Mouse (Mus musculus) neural tube, embryonic 13.5 days (tissue): ENCODE measurements around the gene Rufy1. TPM values are rescaled to one million over a fixed set of nuclear protein-coding genes. Genes with fewer than 3 reads are reported as not detected.
A peak's percentile ranks its signal among the peaks of the same experiment; 100 is the strongest.

Experiments used
- ATAC-seq: fragments of 200-750 bp; cut with Nextera tagmentation; 2 replicates; pipeline ENCODE4 v1.8.0; 2017; ENCODE audit warnings: low read depth, mild to moderate bottlenecking, moderate TSS enrichment, moderate library complexity
- H3K27ac ChIP-seq: fragments of 300-500 bp; sonication (generic); replicated peaks from 2 replicates; pipeline ENCODE4 v1.5.1; 2015; ENCODE audit warnings: moderate library complexity, mild to moderate bottlenecking, inconsistent platforms
- H3K27me3 ChIP-seq: fragments of 300-500 bp; sonication (generic); 2 replicates; pipeline ENCODE4 v1.6.1; 2015; ENCODE audit warnings: mild to moderate bottlenecking, inconsistent platforms
- H3K36me3 ChIP-seq: fragments of 300-500 bp; sonication (generic); 2 replicates; pipeline ENCODE4 v1.6.1; 2015; ENCODE audit warnings: mild to moderate bottlenecking, inconsistent platforms
- H3K4me1 ChIP-seq: fragments of 300-500 bp; sonication (generic); replicated peaks from 2 replicates; pipeline ENCODE4 v1.6.1; 2015; ENCODE audit warnings: inconsistent platforms
- H3K4me2 ChIP-seq: fragments of 300-500 bp; sonication (generic); 2 replicates; pipeline ENCODE4 v1.6.1; 2015; ENCODE audit warnings: inconsistent platforms, mild to moderate bottlenecking, moderate library complexity
- H3K4me3 ChIP-seq: fragments of 300-500 bp; sonication (generic); 2 replicates; pipeline ENCODE4 v1.5.1; 2015; ENCODE audit warnings: mild to moderate bottlenecking, inconsistent platforms
- H3K9ac ChIP-seq: fragments of 300-500 bp; sonication (generic); 2 replicates; pipeline ENCODE4 v1.6.1; 2015; ENCODE audit warnings: moderate library complexity, mild to moderate bottlenecking, inconsistent platforms
- H3K9me3 ChIP-seq: fragments of 300-500 bp; sonication (generic); 2 replicates; pipeline ENCODE4 v1.6.1; 2016; ENCODE audit warnings: inconsistent platforms
- WGBS: fragments of 180-500 bp; shearing (Covaris S2); methylation state at CpG from one replicate; pipeline ENCODE4 v1.1.7; 2015; 5-methylcytosine and 5-hydroxymethylcytosine counted together
- polyA plus RNA-seq: library from polyadenylated mRNA; unstranded; fragments of >200 nt; fragmentation: Nextera tagmentation; extraction: Ambion mirVana; gene quantifications from 2 replicates; pipeline ENCODE4 v1.2.1, GENCODE M21; 2015

The Rufy1 gene
- polyA plus RNA-seq, 1 experiment from 2014 or later: 26.5 TPM

- H3K4me2 ChIP-seq: no peak overlapping the region
- H3K36me3 ChIP-seq: peaks cover 85% of the 10 kb centered on the region
- no peaks in the 10 kb centered on the region for H3K9me3 ChIP-seq
- no peak overlapping the region for H3K4me3 ChIP-seq
- WGBS: 73% methylated on average over 3 of the region's 3 CpGs
- no peaks in the 10 kb centered on the region for H3K27me3 ChIP-seq
- peak overlapping the region; percentile 10; the same call in 1 of the 2 replicates for H3K27ac ChIP-seq
- H3K9ac ChIP-seq: no peak overlapping the region
- no peak for ATAC-seq
- no peaks in the 10 kb centered on the region for H3K4me1 ChIP-seq
Observed at GRCm38 (mm10) chr11:50389011-50389410, 41.9 kb downstream of the Rufy1 start.

- 93% methylated on average over 3 of the region's 3 CpGs for WGBS
- Histone ChIP-seq H3K4me2 (no peak overlapping the region), H3K4me3 (no peak overlapping the region), H3K36me3 (peaks cover 83% of the 10 kb centered on the region), H3K9me3 (no peaks in the 10 kb centered on the region), H3K27ac (no peak overlapping the region), H3K9ac (no peak overlapping the region), H3K27me3 (no peaks in the 10 kb centered on the region), H3K4me1 (no peaks in the 10 kb centered on the region)
- no peak for ATAC-seq
Observed at GRCm38 (mm10) chr11:50388217-50388929, 42.6 kb downstream of the Rufy1 start.

GRCm38 (mm10) chr11:50387697-50388096, 43.2 kb downstream of the Rufy1 start:
- ATAC-seq: no peak
- Histone ChIP-seq H3K36me3 (peaks cover 83% of the 10 kb centered on the region), H3K9me3 (no peaks in the 10 kb centered on the region), H3K27me3 (no peaks in the 10 kb centered on the region), H3K4me1 (peaks cover 1% of the 10 kb centered on the region), H3K27ac (no peak overlapping the region), H3K4me2 (no peak overlapping the region), H3K4me3 (no peak overlapping the region), H3K9ac (no peak overlapping the region)
- 89% methylated on average over 4 of the region's 4 CpGs for WGBS

GRCm38 (mm10) chr11:50387167-50387679, 43.7 kb downstream of the Rufy1 start:
- H3K36me3 ChIP-seq: peaks cover 82% of the 10 kb centered on the region
- no peak overlapping the region for H3K4me2 ChIP-seq
- no peak for ATAC-seq
- no peak overlapping the region for H3K4me3 ChIP-seq
- WGBS: 82% methylated on average over 3 of the region's 3 CpGs
- H3K9ac ChIP-seq: no peak overlapping the region
- H3K27ac ChIP-seq: no peak overlapping the region
- H3K27me3 ChIP-seq: no peaks in the 10 kb centered on the region
- peaks cover 5% of the 10 kb centered on the region for H3K4me1 ChIP-seq
- no peaks in the 10 kb centered on the region for H3K9me3 ChIP-seq

- peak overlapping the region; percentile 28; the same call in 1 of the 2 replicates for H3K9ac ChIP-seq
Observed at GRCm38 (mm10) chr11:50381311-50381710, 49.6 kb downstream of the Rufy1 start.

GRCm38 (mm10) chr11:50379023-50379752, 51.7 kb downstream of the Rufy1 start:
- ATAC-seq: no peak
- Histone ChIP-seq H3K4me1 (peaks cover 40% of the 10 kb centered on the region), H3K9ac (peak overlapping the region; percentile 99), H3K36me3 (peaks cover 29% of the 10 kb centered on the region), H3K9me3 (no peaks in the 10 kb centered on the region), H3K4me2 (peak overlapping the region; percentile 97), H3K4me3 (peak overlapping the region; percentile 97), H3K27ac (no peak overlapping the region), H3K27me3 (no peaks in the 10 kb centered on the region)
- 75% methylated on average over 12 of the region's 12 CpGs for WGBS

More at GRCm38 (mm10) chr11:50381311-50381710, 49.6 kb downstream of the Rufy1 start:
- ATAC-seq: no peak
- Histone ChIP-seq H3K27me3 (no peaks in the 10 kb centered on the region), H3K4me3 (peak overlapping the region; percentile 34), H3K9me3 (no peaks in the 10 kb centered on the region), H3K4me2 (peak overlapping the region; percentile 58), H3K4me1 (peaks cover 35% of the 10 kb centered on the region), H3K27ac (no peak overlapping the region), H3K36me3 (peaks cover 43% of the 10 kb centered on the region)
- WGBS: 29% methylated on average over 4 of the region's 4 CpGs

DNA sequence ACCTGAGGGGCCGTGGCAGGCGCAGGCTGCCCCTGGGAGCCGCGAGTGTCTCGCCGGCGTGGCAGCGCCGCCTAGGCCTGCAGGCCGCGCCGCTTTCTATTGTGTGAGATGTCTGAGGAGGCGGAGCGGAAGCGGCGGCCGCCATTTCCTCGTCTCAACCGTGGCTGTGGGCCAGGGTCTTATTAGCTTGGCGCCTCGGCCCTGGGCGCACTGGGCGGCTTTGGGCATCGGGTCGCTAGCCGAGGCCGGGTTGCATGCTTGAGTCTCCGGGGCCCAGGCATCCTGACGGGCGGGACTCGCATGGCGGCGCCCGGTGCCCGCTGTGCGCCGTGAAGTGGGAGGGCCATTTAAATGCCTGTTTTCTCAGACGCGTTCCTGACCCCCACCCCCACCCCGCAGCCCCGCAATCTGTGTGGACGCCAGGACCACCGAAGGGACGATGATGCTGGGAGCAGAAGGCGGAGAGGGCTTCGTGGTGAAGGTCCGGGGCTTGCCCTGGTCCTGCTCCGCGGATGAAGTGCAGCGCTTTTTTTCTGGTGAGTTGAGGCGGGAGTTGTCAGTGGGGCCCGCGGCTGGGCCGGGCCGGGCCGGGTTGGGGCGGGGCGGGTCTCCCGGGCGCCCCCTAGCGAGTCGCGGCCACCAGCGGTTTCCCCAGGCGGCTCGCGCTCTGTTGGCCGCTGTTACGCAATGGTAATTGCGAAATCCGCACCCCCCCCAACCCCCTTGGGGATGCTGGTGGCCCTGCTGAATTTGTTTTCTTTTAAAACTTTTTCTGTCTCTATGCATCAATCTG, 52.8 kb downstream of the Rufy1 start:
- Histone ChIP-seq H3K9me3 (no peaks in the 10 kb centered on the region), H3K4me2 (peak overlapping the region; percentile 97), H3K4me1 (peaks cover 40% of the 10 kb centered on the region), H3K36me3 (peaks cover 22% of the 10 kb centered on the region), H3K4me3 (peak overlapping the region; percentile 97), H3K27me3 (no peaks in the 10 kb centered on the region), H3K9ac (peak overlapping the region; percentile 99), H3K27ac (peak overlapping the region; percentile 99)
- peak; percentile 86 for ATAC-seq
- WGBS: under 1% methylated on average over 64 of the region's 71 CpGs

DNA sequence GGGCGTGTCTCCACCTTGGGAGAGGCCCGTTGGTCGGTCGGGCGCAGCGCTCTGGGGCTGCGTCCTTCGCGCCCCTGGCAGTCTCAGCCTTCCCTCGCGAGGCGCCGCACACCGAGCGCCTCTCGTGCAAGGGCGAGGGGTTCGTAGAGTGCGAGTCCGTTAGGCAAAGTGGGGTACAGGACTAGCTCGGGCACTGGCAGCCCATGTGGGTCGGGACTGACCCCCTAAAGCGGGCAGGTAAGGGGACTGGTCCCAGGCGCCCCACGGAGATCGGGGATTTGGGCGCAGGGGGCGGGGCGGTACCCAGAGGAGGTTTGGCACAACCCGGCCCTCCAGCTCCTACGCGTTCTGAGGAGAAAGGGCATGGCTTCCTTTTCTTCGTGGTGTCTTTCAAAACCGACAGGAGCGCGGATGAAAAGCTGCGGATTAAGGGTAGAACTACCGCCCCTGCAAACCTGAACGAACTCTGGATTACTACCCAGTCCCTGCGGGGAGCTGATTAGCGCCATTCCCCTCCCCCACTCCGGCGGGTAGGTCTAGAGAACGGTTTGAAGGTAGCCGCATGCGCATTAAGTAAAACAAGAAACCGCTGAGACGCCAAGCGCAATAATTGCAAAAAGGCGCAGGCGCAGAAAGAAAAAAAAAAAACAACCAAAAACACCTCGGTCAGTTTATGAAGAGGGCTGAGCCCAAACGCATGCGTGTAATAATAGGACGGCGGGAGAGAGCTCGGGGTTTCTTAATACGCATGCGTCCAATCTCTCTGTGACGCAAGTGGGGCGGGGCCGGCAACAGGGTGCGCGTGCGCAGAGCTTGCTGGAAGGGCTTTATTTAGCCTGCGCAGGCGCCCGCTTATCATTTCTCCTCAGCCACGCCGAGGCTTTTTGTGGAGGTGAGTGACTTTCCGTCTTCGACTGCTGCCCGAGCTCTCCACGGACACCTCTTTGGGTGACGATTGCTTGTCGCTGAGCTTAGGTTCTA, 53.7 kb downstream of the Rufy1 start, which contains the start of gene Hnrnph1:
Gene Hnrnph1 (plus strand): TSS at position 80 of the 981 bp plus-strand sequence.
- ATAC-seq: peak; percentile 95
- H3K9ac ChIP-seq: peak within 1 kb of the TSS; percentile 99
- peak within 1 kb of the TSS; percentile 99 for H3K27ac ChIP-seq
- H3K4me1 ChIP-seq: peaks cover 34% of the 10 kb centered on the region
- no peaks in the 10 kb centered on the region for H3K9me3 ChIP-seq
- no peaks in the 10 kb centered on the region for H3K27me3 ChIP-seq
- H3K4me2 ChIP-seq: peak within 1 kb of the TSS; percentile 97
- peaks cover 14% of the 10 kb centered on the region for H3K36me3 ChIP-seq
- peak within 1 kb of the TSS; percentile 97 for H3K4me3 ChIP-seq
- under 1% methylated on average over 74 of the region's 76 CpGs for WGBS

DNA sequence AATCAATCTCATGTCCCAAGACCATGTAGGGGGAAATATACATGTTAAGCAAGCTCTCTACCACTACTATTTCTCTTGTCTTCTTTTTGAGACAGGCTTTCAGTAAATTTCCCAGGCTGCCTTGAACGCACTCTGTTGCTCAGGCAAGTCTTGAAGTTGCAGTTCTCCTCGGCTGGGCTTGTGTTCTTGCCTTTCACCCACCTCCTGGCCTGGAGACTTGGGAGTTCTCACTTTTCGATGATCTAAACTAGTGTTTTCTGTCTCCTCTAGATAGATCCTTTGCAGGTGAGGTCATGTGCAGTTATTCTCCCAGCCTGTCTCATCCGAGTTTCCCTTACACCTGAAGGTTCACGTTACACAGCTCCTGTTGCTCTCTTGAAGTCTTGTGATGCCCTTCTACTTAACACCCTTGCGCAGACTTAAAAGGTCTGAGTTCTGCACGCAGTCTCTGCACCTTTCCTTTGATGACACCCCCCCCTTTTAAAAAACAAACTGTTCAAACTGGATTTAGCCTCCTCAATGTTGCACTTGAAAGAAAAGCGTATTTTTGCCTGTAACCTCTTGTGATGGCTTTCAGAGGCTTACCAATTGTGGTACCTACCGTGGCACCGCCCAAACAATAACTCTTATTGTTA, 54.7 kb downstream of the Rufy1 start:
- H3K27ac ChIP-seq: peak overlapping the region; percentile 99
- peak overlapping the region; percentile 86 for H3K9ac ChIP-seq
- 28% methylated on average over 10 of the region's 10 CpGs for WGBS
- H3K27me3 ChIP-seq: no peaks in the 10 kb centered on the region
- H3K9me3 ChIP-seq: no peaks in the 10 kb centered on the region
- H3K4me1 ChIP-seq: peaks cover 34% of the 10 kb centered on the region
- peak overlapping the region; percentile 97 for H3K4me3 ChIP-seq
- peaks cover 12% of the 10 kb centered on the region for H3K36me3 ChIP-seq
- ATAC-seq: no peak
- peak overlapping the region; percentile 86 for H3K4me2 ChIP-seq

DNA sequence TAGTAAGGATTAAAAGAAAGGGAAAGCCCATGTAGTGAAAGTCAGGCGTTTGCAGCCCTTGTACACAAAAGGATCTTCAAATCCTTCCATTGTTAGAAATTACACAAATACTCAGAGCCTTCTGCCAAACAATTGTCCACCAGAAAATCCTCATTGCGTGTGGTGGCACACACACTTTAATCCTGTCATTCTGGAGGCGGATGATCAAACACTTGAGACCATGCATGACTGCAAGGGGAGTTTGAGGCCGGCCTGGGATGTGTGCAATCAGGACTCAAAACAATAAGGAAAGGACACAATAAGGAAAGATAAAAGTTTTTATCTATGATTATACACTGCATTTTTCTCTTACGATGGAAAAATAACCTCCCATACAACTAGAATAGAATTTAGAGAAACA, 55.5 kb downstream of the Rufy1 start:
- H3K4me2 ChIP-seq: no peak overlapping the region
- peaks cover 37% of the 10 kb centered on the region for H3K4me1 ChIP-seq
- H3K36me3 ChIP-seq: peaks cover 11% of the 10 kb centered on the region
- WGBS: 88% methylated on average over 5 of the region's 5 CpGs
- no peak overlapping the region for H3K9ac ChIP-seq
- H3K27ac ChIP-seq: no peak overlapping the region
- no peak for ATAC-seq
- no peaks in the 10 kb centered on the region for H3K27me3 ChIP-seq
- H3K9me3 ChIP-seq: no peaks in the 10 kb centered on the region
- H3K4me3 ChIP-seq: no peak overlapping the region
